Mouse (Mus musculus) midbrain, postnatal 0 days (tissue): Measurements from ENCODE around the gene 5830473C10Rik. TPM values are rescaled to one million over a fixed set of nuclear protein-coding genes. Genes with fewer than 3 reads are reported as not detected.

Experiments
- ATAC-seq: fragments of 200-750 bp; cut with Nextera tagmentation; 2 replicates; pipeline ENCODE4 v1.8.0; 2017; ENCODE audit warnings: moderate number of reproducible peaks, mild to moderate bottlenecking, moderate TSS enrichment, moderate library complexity; ENCODE audit not compliant: low FRiP score
- DNase-seq: peaks from one replicate; pipeline ENCODE4 v3.0.0-alpha.2; 2015; ENCODE audit warnings: low spot score
- H3K27ac ChIP-seq: fragments of 300-500 bp; sonication (generic); 2 replicates; pipeline ENCODE4 v1.5.1; 2014; ENCODE audit warnings: low read depth, mild to moderate bottlenecking, low read length, mixed read lengths
- H3K27me3 ChIP-seq: fragments of 300-500 bp; sonication (generic); 2 replicates; pipeline ENCODE4 v1.6.1; 2014; ENCODE audit warnings: low read length, control low read depth, mixed read lengths; ENCODE audit not compliant: insufficient read depth
- H3K36me3 ChIP-seq: fragments of 300-500 bp; sonication (generic); 2 replicates; pipeline ENCODE4 v1.6.1; 2014; ENCODE audit warnings: low read length, control low read depth, mixed read lengths; ENCODE audit not compliant: insufficient read depth
- H3K4me1 ChIP-seq: fragments of 300-500 bp; sonication (generic); 2 replicates; pipeline ENCODE4 v1.6.1; 2014; ENCODE audit warnings: mild to moderate bottlenecking, control low read depth, antibody characterized with exemption, low read length, mixed read lengths; ENCODE audit not compliant: insufficient read depth
- H3K4me2 ChIP-seq: fragments of 300-500 bp; sonication (generic); 2 replicates; pipeline ENCODE4 v1.6.1; 2014; ENCODE audit warnings: low read depth, mild to moderate bottlenecking, low read length, mixed read lengths; ENCODE audit not compliant: poor library complexity, severe bottlenecking
- H3K4me3 ChIP-seq: fragments of 300-500 bp; sonication (generic); 2 replicates; pipeline ENCODE4 v1.5.1; 2014; ENCODE audit warnings: low read depth, mild to moderate bottlenecking, low read length, moderate library complexity
- H3K9ac ChIP-seq: fragments of 300-500 bp; sonication (generic); replicated peaks from 2 replicates; pipeline ENCODE4 v1.6.1; 2014; ENCODE audit warnings: mild to moderate bottlenecking, low read length, moderate library complexity, mixed read lengths; ENCODE audit not compliant: poor library complexity, severe bottlenecking
- H3K9me3 ChIP-seq: fragments of 300-500 bp; sonication (generic); 2 replicates; pipeline ENCODE4 v1.6.1; 2016; ENCODE audit warnings: low read length, control low read depth
- CTCF ChIP-seq: IDR thresholded peaks from 2 replicates; pipeline ENCODE4 v1.5.1; 2016; ENCODE audit warnings: antibody characterized with exemption, mild to moderate bottlenecking
- WGBS: fragments of 180-500 bp; shearing (Covaris S2); extraction: QIAGEN DNeasy Blood & Tissue Kit; methylation state at CpG from one replicate; pipeline ENCODE4 v1.1.7; 2014; 5-methylcytosine and 5-hydroxymethylcytosine counted together
- polyA plus RNA-seq: library from polyadenylated mRNA; unstranded; fragments of >200 nt; fragmentation: Nextera tagmentation; extraction: Ambion mirVana; gene quantifications from 2 replicates; pipeline ENCODE4 v1.2.1, GENCODE M21; 2015
- total RNA-seq: library from RNA; depleted of rRNA; stranded (reverse); fragments of >200 nt; gene quantifications from 2 replicates; pipeline ENCODE4 v1.2.3, GENCODE M21; 2014; rRNA removed

5830473C10Rik gene
- total and polyA plus RNA-seq, 2 experiments from 2014 or later: 0.19 TPM; not detected in 1

- no peak overlapping the region for H3K4me3 ChIP-seq
- H3K36me3 ChIP-seq: no peaks in the 10 kb centered on the region
- ATAC-seq (no peak), DNase-seq (no peak)
- no peak for TF ChIP-seq CTCF
- H3K9me3 ChIP-seq: no peaks in the 10 kb centered on the region
- WGBS: 90% methylated on average over 5 of the region's 5 CpGs
- no peak overlapping the region for H3K9ac ChIP-seq
- H3K27ac ChIP-seq: no peak overlapping the region
- H3K4me1 ChIP-seq: 0 out of 2 replicates have a peak, but pooled peaks cover 3% of the 10 kb centered on the region
- H3K27me3 ChIP-seq: no peaks in the 10 kb centered on the region
- no peak overlapping the region for H3K4me2 ChIP-seq
Observed at GRCm38 (mm10) chr5:90646398-90646797, 85.5 kb downstream of the 5830473C10Rik start.

Other genes starting within 250 kb of the 5830473C10Rik start
- 61.1 and 75.3 TPM in 2 replicates for gene Ankrd17, start 194.5 kb upstream of the 5830473C10Rik start, total RNA-seq
- gene Ankrd17, start 194.5 kb upstream of the 5830473C10Rik start, polyA plus RNA-seq: 20.6 and 23.6 TPM in 2 replicates
- 1.1 TPM in 2 replicates for gene Gm9958, start 193.9 kb upstream of the 5830473C10Rik start, total RNA-seq
- gene Gm9958, start 193.9 kb upstream of the 5830473C10Rik start, polyA plus RNA-seq: 1.0 and 1.1 TPM in 2 replicates
- 0.11 and 0.61 TPM in 2 replicates for gene Alb, start 100.2 kb upstream of the 5830473C10Rik start, total RNA-seq
- gene Alb, start 100.2 kb upstream of the 5830473C10Rik start, polyA plus RNA-seq: 0.07 TPM in 1 of 2 replicates, not detected in the other
- 0.80 TPM in 1 of 2 replicates, not detected in the other for gene Afp, start 70.4 kb upstream of the 5830473C10Rik start, total RNA-seq
- gene Afp, start 70.4 kb upstream of the 5830473C10Rik start, polyA plus RNA-seq: 0.28 and 0.90 TPM in 2 replicates
- gene Afm, start 42.2 kb upstream of the 5830473C10Rik start, total RNA-seq: not detected in 2 replicates
- not detected in 2 replicates for gene Afm, start 42.2 kb upstream of the 5830473C10Rik start, polyA plus RNA-seq
- 1.9 and 2.5 TPM in 2 replicates for gene Rassf6, start 79.5 kb downstream of the 5830473C10Rik start, total RNA-seq
- 2.0 and 2.4 TPM in 2 replicates for gene Rassf6, start 79.5 kb downstream of the 5830473C10Rik start, polyA plus RNA-seq
- gene Cxcl5, start 198.3 kb downstream of the 5830473C10Rik start, total RNA-seq: not detected in 2 replicates
- 0.25 and 0.28 TPM in 2 replicates for gene Cxcl5, start 198.3 kb downstream of the 5830473C10Rik start, polyA plus RNA-seq
- gene Ppbp, start 207.4 kb downstream of the 5830473C10Rik start, total RNA-seq: 0.28 TPM in 1 of 2 replicates, not detected in the other
- gene Ppbp, start 207.4 kb downstream of the 5830473C10Rik start, polyA plus RNA-seq: 0.19 and 0.61 TPM in 2 replicates
- 32.1 and 33.3 TPM in 2 replicates for gene Pf4, start 211.3 kb downstream of the 5830473C10Rik start, total RNA-seq
- 59.6 and 60.6 TPM in 2 replicates for gene Pf4, start 211.3 kb downstream of the 5830473C10Rik start, polyA plus RNA-seq
- not detected in 2 replicates for gene Cxcl3, start 225.0 kb downstream of the 5830473C10Rik start, total RNA-seq
- 0.20 and 0.39 TPM in 2 replicates for gene Cxcl3, start 225.0 kb downstream of the 5830473C10Rik start, polyA plus RNA-seq
- not detected in 2 replicates for gene Cxcl15, start 233.4 kb downstream of the 5830473C10Rik start, total RNA-seq
- gene Cxcl15, start 233.4 kb downstream of the 5830473C10Rik start, polyA plus RNA-seq: not detected in 2 replicates